Mouse (Mus musculus) yolk sac, embryonic 10.5 days (tissue): ENCODE results near the gene Haus3.

Experiments used
- DNase-seq: peaks from one replicate; pipeline ENCODE4 v3.0.0-alpha.2; 2017; ENCODE audit warnings: low spot score

The Haus3 gene

DNA sequence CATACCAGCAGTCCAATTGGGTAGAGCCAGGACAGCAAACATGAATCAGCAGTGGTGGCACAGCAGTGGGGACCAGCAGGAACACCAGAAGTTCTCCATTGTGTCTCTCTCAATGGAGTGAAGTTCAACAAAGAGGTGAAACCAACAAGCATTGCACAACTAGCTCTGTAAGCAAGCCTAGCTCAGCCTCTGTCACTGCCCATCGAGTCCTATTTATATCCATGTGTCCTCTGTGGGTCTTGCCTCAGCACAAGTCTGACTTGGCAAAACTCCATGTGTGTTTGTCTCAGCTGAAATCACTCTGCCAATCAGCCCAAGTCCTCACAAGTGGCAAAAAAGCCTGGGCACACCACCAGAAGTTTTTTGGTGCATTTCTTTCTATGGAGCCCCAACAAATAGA is 63.6 kb downstream of the Haus3 start:
- DNase-seq, result no peak
